Mouse (Mus musculus) hindbrain, postnatal 0 days (tissue): ENCODE measurements around the gene Zfp790. TPM values are rescaled to one million over a fixed set of nuclear protein-coding genes. Genes with fewer than 3 reads are reported as not detected.

Source experiments
- ATAC-seq: fragments of 200-750 bp; cut with Nextera tagmentation; 2 replicates; pipeline ENCODE4 v1.8.0; 2017; ENCODE audit warnings: mild to moderate bottlenecking, moderate TSS enrichment, moderate library complexity
- DNase-seq: peaks from one replicate; pipeline ENCODE4 v3.0.0-alpha.2; 2015; ENCODE audit warnings: low spot score
- H3K27ac ChIP-seq: fragments of 300-500 bp; sonication (generic); 2 replicates; pipeline ENCODE4 v1.5.1; 2014; ENCODE audit warnings: mild to moderate bottlenecking
- H3K27me3 ChIP-seq: fragments of 300-500 bp; sonication (generic); 2 replicates; pipeline ENCODE4 v1.6.1; 2014; ENCODE audit warnings: low read length, mixed read lengths; ENCODE audit not compliant: insufficient read depth
- H3K36me3 ChIP-seq: fragments of 300-500 bp; sonication (generic); 2 replicates; pipeline ENCODE4 v1.6.1; 2014; ENCODE audit warnings: low read length, mixed read lengths; ENCODE audit not compliant: insufficient read depth
- H3K4me1 ChIP-seq: fragments of 300-500 bp; sonication (generic); 2 replicates; pipeline ENCODE4 v1.6.1; 2014; ENCODE audit warnings: antibody characterized with exemption, low read length, mixed read lengths; ENCODE audit not compliant: insufficient read depth
- H3K4me2 ChIP-seq: fragments of 300-500 bp; sonication (generic); 2 replicates; pipeline ENCODE4 v1.6.1; 2014; ENCODE audit warnings: low read depth, mild to moderate bottlenecking, low read length, moderate library complexity, mixed read lengths
- H3K4me3 ChIP-seq: fragments of 300-500 bp; sonication (generic); 2 replicates; pipeline ENCODE4 v1.5.1; 2014; ENCODE audit warnings: low read length
- H3K9ac ChIP-seq: fragments of 300-500 bp; sonication (generic); replicated peaks from 2 replicates; pipeline ENCODE4 v1.6.1; 2014; ENCODE audit warnings: mild to moderate bottlenecking, low read length, moderate library complexity, mixed read lengths
- H3K9me3 ChIP-seq: fragments of 300-500 bp; sonication (generic); 2 replicates; pipeline ENCODE4 v1.6.1; 2016; ENCODE audit warnings: low read length, mixed read lengths
- CTCF ChIP-seq: IDR thresholded peaks from 2 replicates; pipeline ENCODE4 v1.5.1; 2016; ENCODE audit warnings: antibody characterized with exemption, control low read depth, low read depth
- WGBS: fragments of 180-500 bp; shearing (Covaris S2); extraction: QIAGEN DNeasy Blood & Tissue Kit; methylation state at CpG from one replicate; pipeline ENCODE4 v1.1.7; 2014; 5-methylcytosine and 5-hydroxymethylcytosine counted together
- polyA plus RNA-seq: library from polyadenylated mRNA; unstranded; fragments of >200 nt; fragmentation: Nextera tagmentation; extraction: Ambion mirVana; gene quantifications from 2 replicates; pipeline ENCODE4 v1.2.1, GENCODE M21; 2015
- total RNA-seq: library from RNA; depleted of rRNA; stranded (reverse); fragments of >200 nt; gene quantifications from 2 replicates; pipeline ENCODE4 v1.2.3, GENCODE M21; 2014

The Zfp790 gene
- total and polyA plus RNA-seq, 2 experiments from 2014 or later: 6.4 to 8.8 TPM

GRCm38 (mm10) chr7:29836816-29837215, 20.9 kb downstream of the Zfp790 start:
- Histone ChIP-seq H3K27me3 (no peaks in the 10 kb centered on the region), H3K4me2 (no peak overlapping the region), H3K27ac (no peak overlapping the region), H3K4me3 (no peak overlapping the region), H3K4me1 (no peaks in the 10 kb centered on the region), H3K9me3 (no peaks in the 10 kb centered on the region), H3K36me3 (no peaks in the 10 kb centered on the region), H3K9ac (no peak overlapping the region)
- TF ChIP-seq CTCF: no peak
- WGBS: 79% methylated on average over 1 of the region's 1 CpGs
- DNase-seq (no peak), ATAC-seq (no peak)

DNA sequence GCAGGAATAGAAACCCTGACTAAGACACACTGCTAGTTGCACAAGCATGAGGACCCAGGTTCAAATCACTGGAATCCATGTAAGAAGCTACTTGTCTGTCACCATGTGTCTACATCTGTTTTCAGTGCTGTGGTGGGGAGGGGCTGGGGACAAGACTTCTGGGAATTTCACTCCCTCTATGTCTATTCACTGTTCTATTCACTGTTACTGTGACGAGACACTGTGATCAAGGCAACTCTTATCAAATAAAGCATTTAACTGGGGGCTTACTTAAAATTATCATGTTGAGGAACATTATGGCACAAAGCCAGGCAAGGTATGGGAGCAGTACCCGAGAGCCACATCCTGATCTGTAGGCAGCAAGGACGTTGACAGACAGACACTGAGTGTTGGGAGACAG, 23.3 kb downstream of the Zfp790 start:
- Histone ChIP-seq H3K9ac (no peak overlapping the region), H3K27ac (no peak overlapping the region), H3K27me3 (no peaks in the 10 kb centered on the region), H3K4me1 (no peaks in the 10 kb centered on the region), H3K9me3 (no peaks in the 10 kb centered on the region), H3K4me2 (no peak overlapping the region), H3K36me3 (peaks cover 4% of the 10 kb centered on the region), H3K4me3 (no peak overlapping the region)
- WGBS: 86% methylated on average over 3 of the region's 3 CpGs
- no peak for TF ChIP-seq CTCF
- no peak for DNase-seq
- no peak for ATAC-seq

GRCm38 (mm10) chr7:29842105-29842504, 26.2 kb downstream of the Zfp790 start:
- H3K4me2 ChIP-seq: no peak overlapping the region
- no peaks in the 10 kb centered on the region for H3K27me3 ChIP-seq
- H3K27ac ChIP-seq: no peak overlapping the region
- no peak overlapping the region for H3K4me3 ChIP-seq
- TF ChIP-seq CTCF: no peak
- no peaks in the 10 kb centered on the region for H3K9me3 ChIP-seq
- no peak overlapping the region for H3K9ac ChIP-seq
- H3K36me3 ChIP-seq: peaks cover 26% of the 10 kb centered on the region
- 89% methylated on average over 1 of the region's 1 CpGs for WGBS
- DNase-seq (no peak), ATAC-seq (no peak)
- no peaks in the 10 kb centered on the region for H3K4me1 ChIP-seq

DNA sequence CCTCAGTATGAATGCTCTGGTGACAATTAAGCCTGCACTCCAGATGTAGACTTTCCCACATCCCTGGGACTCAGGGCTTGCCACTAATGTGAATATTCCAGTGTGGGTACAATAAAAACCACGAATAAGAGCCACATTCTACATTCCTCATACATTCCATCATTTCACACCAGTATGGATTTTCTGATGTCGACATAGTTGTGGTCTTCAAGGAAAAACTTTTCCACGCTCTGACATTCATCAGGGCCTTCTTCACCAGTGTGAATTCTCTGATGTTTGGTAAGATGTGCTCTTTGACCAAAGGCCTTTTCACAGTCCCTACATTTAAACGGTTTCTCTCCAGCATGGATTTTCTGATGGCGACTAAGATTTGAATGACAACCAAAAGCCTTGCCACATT, 28.7 kb downstream of the Zfp790 start:
- Histone ChIP-seq H3K4me3 (no peak overlapping the region), H3K36me3 (peaks cover 26% of the 10 kb centered on the region), H3K27me3 (no peaks in the 10 kb centered on the region), H3K4me1 (no peaks in the 10 kb centered on the region), H3K4me2 (no peak overlapping the region), H3K27ac (no peak overlapping the region), H3K9ac (no peak overlapping the region), H3K9me3 (no peaks in the 10 kb centered on the region)
- no peak for TF ChIP-seq CTCF
- DNase-seq: no peak
- 92% methylated on average over 5 of the region's 5 CpGs for WGBS
- no peak for ATAC-seq

- no peak for DNase-seq
- WGBS: 59% methylated on average over 9 of the region's 9 CpGs
- no peak for ATAC-seq
- Histone ChIP-seq H3K4me3 (peak overlapping the region; percentile 55), H3K4me1 (0 out of 2 replicates have a peak, but pooled peaks cover 5% of the 10 kb centered on the region), H3K4me2 (peak overlapping the region; percentile 80), H3K36me3 (no peaks in the 10 kb centered on the region), H3K9me3 (no peaks in the 10 kb centered on the region), H3K27ac (no peak overlapping the region), H3K27me3 (no peaks in the 10 kb centered on the region), H3K9ac (peak overlapping the region; percentile 49)
- no peak for TF ChIP-seq CTCF
These were observed 36.9 kb downstream of the Zfp790 start for GRCm38 (mm10) chr7:29852831-29853218.

DNA sequence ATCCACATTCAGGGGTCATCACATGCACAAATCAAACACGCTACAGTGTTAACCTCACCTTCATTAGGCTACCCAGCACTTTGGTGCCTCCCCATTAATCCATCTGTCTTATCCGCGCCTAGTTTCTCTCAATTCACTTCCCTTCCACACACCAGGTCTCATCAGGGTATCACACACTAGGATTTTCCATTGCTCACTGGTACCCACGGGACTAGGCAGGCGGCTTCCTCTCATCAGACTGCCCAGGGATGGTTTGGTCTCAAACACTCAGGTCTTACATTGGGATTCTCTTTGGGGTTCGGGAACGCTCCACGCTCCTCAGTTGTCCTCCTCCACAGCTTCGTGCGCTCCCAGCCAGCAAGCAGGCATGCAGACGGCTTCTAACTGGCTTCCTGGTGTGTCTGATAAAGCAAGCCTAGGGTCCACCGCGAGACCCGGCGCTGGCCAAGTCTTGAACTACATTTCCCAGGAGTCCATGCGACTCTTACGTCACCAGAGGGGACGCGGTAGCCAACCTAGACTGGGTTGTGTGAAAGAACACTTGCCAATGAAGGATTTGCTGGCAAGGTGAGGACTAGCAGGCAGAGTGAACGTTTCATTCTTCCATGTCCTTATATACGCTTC, 37.4 kb downstream of the Zfp790 start, which contains the start of gene Zfp940:
Gene Zfp940, minus strand, starts transcription at position 451 of the 624 bp plus-strand sequence.
- H3K9me3 ChIP-seq: no peaks in the 10 kb centered on the region
- ATAC-seq: peak; percentile 99
- 0 out of 2 replicates have a peak, but pooled peaks cover 5% of the 10 kb centered on the region for H3K4me1 ChIP-seq
- WGBS: 1% methylated on average over 21 of the region's 21 CpGs
- peak within 1 kb of the TSS; percentile 65 for H3K27ac ChIP-seq
- H3K4me3 ChIP-seq: peak within 1 kb of the TSS; percentile 55
- peak within 1 kb of the TSS; percentile 49 for H3K9ac ChIP-seq
- TF ChIP-seq CTCF: peak; percentile 19; the same call in 1 of the 2 replicates
- H3K4me2 ChIP-seq: peak within 1 kb of the TSS; percentile 80
- no peaks in the 10 kb centered on the region for H3K36me3 ChIP-seq
- peak; percentile 96 for DNase-seq
- H3K27me3 ChIP-seq: no peaks in the 10 kb centered on the region
